Mouse (Mus musculus) intestine, embryonic 15.5 days (tissue): Measurements from ENCODE around the gene Cacna1d. TPM values are rescaled to one million over a fixed set of nuclear protein-coding genes. Genes with fewer than 3 reads are reported as not detected.

Source experiments
- ATAC-seq: fragments of 200-750 bp; cut with Nextera tagmentation; 2 replicates; pipeline ENCODE4 v1.8.0; 2017; ENCODE audit warnings: moderate TSS enrichment, moderate library complexity
- H3K27ac ChIP-seq: fragments of 300-500 bp; sonication (generic); 2 replicates; pipeline ENCODE4 v1.5.1; 2015; ENCODE audit warnings: mild to moderate bottlenecking, inconsistent platforms
- H3K27me3 ChIP-seq: fragments of 300-500 bp; sonication (generic); replicated peaks from 2 replicates; pipeline ENCODE4 v1.6.1; 2015; ENCODE audit warnings: inconsistent platforms
- H3K36me3 ChIP-seq: fragments of 300-500 bp; sonication (generic); 2 replicates; pipeline ENCODE4 v1.6.1; 2015; ENCODE audit warnings: inconsistent platforms
- H3K4me1 ChIP-seq: fragments of 300-500 bp; sonication (generic); replicated peaks from 2 replicates; pipeline ENCODE4 v1.6.1; 2015; ENCODE audit warnings: inconsistent platforms
- H3K4me2 ChIP-seq: fragments of 300-500 bp; sonication (generic); replicated peaks from 2 replicates; pipeline ENCODE4 v1.6.1; 2015; ENCODE audit warnings: mild to moderate bottlenecking, inconsistent platforms
- H3K4me3 ChIP-seq: fragments of 300-500 bp; sonication (generic); replicated peaks from 2 replicates; pipeline ENCODE4 v1.5.1; 2015; ENCODE audit warnings: inconsistent platforms
- H3K9ac ChIP-seq: fragments of 300-500 bp; sonication (generic); 2 replicates; pipeline ENCODE4 v1.6.1; 2015; ENCODE audit warnings: inconsistent platforms
- H3K9me3 ChIP-seq: fragments of 300-500 bp; sonication (generic); 2 replicates; pipeline ENCODE4 v1.6.1; 2016; ENCODE audit warnings: inconsistent platforms
- WGBS: fragments of 180-500 bp; shearing (Covaris S2); methylation state at CpG from one replicate; pipeline ENCODE4 v1.1.7; 2015; 5-methylcytosine and 5-hydroxymethylcytosine counted together
- polyA plus RNA-seq: library from polyadenylated mRNA; unstranded; fragments of >200 nt; fragmentation: Nextera tagmentation; extraction: Ambion mirVana; gene quantifications from 2 replicates; pipeline ENCODE4 v1.2.1, GENCODE M21; 2015

Gene Cacna1d
- polyA plus RNA-seq, 1 experiment from 2014 or later = 3.5 TPM

GRCm38 (mm10) chr14:30415830-30416229 lies 75.4 kb downstream of the Cacna1d start:
- H3K36me3 ChIP-seq = no peaks in the 10 kb centered on the region
- H3K9ac ChIP-seq = no peak overlapping the region
- 93% methylated on average over 5 of the region's 5 CpGs for WGBS
- ATAC-seq = no peak
- no peak overlapping the region for H3K27ac ChIP-seq
- H3K4me1 ChIP-seq = no peaks in the 10 kb centered on the region
- H3K9me3 ChIP-seq = no peaks in the 10 kb centered on the region
- no peaks in the 10 kb centered on the region for H3K27me3 ChIP-seq
- H3K4me3 ChIP-seq = no peak overlapping the region
- no peak overlapping the region for H3K4me2 ChIP-seq

- no peak for ATAC-seq
- no peak overlapping the region for H3K4me2 ChIP-seq
- no peak overlapping the region for H3K4me3 ChIP-seq
- 64% methylated on average over 2 of the region's 2 CpGs for WGBS
- no peaks in the 10 kb centered on the region for H3K4me1 ChIP-seq
- H3K9ac ChIP-seq = no peak overlapping the region
- H3K27ac ChIP-seq = no peak overlapping the region
- no peaks in the 10 kb centered on the region for H3K27me3 ChIP-seq
- no peaks in the 10 kb centered on the region for H3K9me3 ChIP-seq
- no peaks in the 10 kb centered on the region for H3K36me3 ChIP-seq
Observed at GRCm38 (mm10) chr14:30414131-30414530, 77.1 kb downstream of the Cacna1d start.

DNA sequence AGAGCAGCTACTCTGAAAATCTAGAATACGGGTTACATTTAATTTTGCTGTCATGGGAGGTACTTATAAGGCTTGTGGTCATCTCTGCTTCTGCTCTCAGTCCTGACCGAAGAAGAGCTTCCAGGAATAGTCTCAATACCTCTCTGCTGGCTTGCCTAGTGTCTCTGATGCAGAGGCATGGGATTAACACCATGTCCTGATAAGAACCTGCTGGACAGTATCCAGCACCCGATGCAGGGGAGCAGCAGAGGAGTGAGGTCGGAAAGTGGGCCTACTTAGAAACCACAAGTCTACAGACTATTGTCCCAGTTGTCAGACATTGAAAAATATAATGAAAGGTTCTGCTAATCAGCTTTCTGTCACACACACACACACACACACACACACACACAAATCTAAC lies 81.9 kb downstream of the Cacna1d start:
- no peaks in the 10 kb centered on the region for H3K9me3 ChIP-seq
- no peaks in the 10 kb centered on the region for H3K27me3 ChIP-seq
- 86% methylated on average over 4 of the region's 4 CpGs for WGBS
- H3K36me3 ChIP-seq = no peaks in the 10 kb centered on the region
- no peak overlapping the region for H3K4me3 ChIP-seq
- no peak for ATAC-seq
- no peaks in the 10 kb centered on the region for H3K4me1 ChIP-seq
- H3K4me2 ChIP-seq = no peak overlapping the region
- H3K9ac ChIP-seq = no peak overlapping the region
- no peak overlapping the region for H3K27ac ChIP-seq

DNA sequence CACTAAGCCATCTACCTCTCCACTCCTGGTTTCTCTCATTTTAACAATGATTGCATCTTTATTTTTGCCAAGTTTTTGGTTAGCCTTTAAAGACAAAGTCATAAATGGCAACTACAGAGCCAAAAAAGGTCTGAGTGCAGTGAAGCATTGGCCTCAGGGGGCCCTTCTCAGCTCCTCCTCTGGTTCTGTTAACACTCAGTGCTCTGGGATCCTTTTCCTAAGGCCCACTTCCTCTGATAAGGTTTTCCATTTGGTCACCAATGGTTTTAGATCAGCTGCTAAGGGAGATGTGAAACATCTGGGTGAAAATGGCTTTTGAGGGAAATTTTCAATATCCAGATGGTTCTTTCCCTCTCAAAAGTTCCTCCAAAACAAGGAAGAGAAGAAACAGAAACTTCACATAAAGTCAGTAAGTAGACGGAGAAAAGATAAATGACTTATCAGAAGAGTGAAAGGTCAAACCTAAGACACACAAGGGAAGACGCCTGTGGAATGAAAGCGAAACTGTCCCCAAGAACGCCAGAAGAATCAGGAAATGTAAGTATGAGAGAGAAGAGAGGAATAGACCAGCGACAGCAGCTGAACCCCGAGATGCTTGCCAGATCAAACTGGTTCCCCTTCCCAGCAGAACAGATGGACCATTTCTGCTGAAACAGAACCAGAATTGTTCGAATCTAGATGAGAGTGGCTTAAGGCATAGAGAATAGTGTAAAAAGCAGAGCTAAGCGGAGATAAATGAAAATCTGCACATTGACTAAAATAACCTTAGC lies 85.6 kb downstream of the Cacna1d start:
- no peaks in the 10 kb centered on the region for H3K4me1 ChIP-seq
- 27% methylated on average over 8 of the region's 8 CpGs for WGBS
- no peak overlapping the region for H3K4me3 ChIP-seq
- no peaks in the 10 kb centered on the region for H3K36me3 ChIP-seq
- no peaks in the 10 kb centered on the region for H3K9me3 ChIP-seq
- peak overlapping the region; percentile 18 for H3K4me2 ChIP-seq
- H3K27ac ChIP-seq = peak overlapping the region; percentile 4; the same call in 1 of the 2 replicates
- peak; percentile 45; the same call in 1 of the 2 replicates for ATAC-seq
- no peaks in the 10 kb centered on the region for H3K27me3 ChIP-seq
- no peak overlapping the region for H3K9ac ChIP-seq

GRCm38 (mm10) chr14:30378306-30378705 lies 112.9 kb downstream of the Cacna1d start:
- Histone ChIP-seq H3K9ac (no peak overlapping the region), H3K27me3 (no peaks in the 10 kb centered on the region), H3K4me1 (no peaks in the 10 kb centered on the region), H3K36me3 (no peaks in the 10 kb centered on the region), H3K4me3 (no peak overlapping the region), H3K4me2 (no peak overlapping the region), H3K27ac (no peak overlapping the region), H3K9me3 (no peaks in the 10 kb centered on the region)
- WGBS = 52% methylated on average over 1 of the region's 1 CpGs
- no peak for ATAC-seq

DNA sequence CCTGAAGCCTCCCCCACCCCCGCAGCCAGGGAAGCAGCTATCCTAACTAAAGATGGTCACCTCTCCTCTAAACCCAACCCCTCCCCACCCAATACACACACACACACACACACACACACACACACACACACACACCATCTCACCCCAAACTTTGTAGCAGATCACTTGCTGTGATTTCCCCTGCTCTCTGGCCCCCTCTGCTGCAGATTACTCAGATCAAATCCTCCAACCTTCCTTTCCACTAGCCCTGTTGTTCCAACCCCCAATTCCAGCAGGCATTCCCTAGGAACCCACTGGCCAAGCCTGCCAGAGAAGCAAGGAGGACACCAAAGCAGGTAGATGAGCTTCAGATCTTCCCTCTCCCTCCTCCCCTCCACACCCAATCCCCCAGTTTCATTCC lies 118.4 kb downstream of the Cacna1d start:
- no peak overlapping the region for H3K27ac ChIP-seq
- ATAC-seq = no peak
- no peak overlapping the region for H3K4me2 ChIP-seq
- no peaks in the 10 kb centered on the region for H3K36me3 ChIP-seq
- H3K4me3 ChIP-seq = no peak overlapping the region
- H3K9me3 ChIP-seq = no peaks in the 10 kb centered on the region
- H3K4me1 ChIP-seq = no peaks in the 10 kb centered on the region
- no peaks in the 10 kb centered on the region for H3K27me3 ChIP-seq
- whole genome bisulfite sequencing = 30% methylated on average over 1 of the region's 1 CpGs
- no peak overlapping the region for H3K9ac ChIP-seq

- WGBS = 78% methylated on average over 2 of the region's 2 CpGs
- no peak overlapping the region for H3K27ac ChIP-seq
- H3K9me3 ChIP-seq = no peaks in the 10 kb centered on the region
- no peaks in the 10 kb centered on the region for H3K27me3 ChIP-seq
- H3K4me2 ChIP-seq = no peak overlapping the region
- H3K9ac ChIP-seq = no peak overlapping the region
- H3K36me3 ChIP-seq = no peaks in the 10 kb centered on the region
- no peak overlapping the region for H3K4me3 ChIP-seq
- ATAC-seq = no peak
- no peaks in the 10 kb centered on the region for H3K4me1 ChIP-seq
Observed at GRCm38 (mm10) chr14:30371070-30371469, 120.2 kb downstream of the Cacna1d start.

DNA sequence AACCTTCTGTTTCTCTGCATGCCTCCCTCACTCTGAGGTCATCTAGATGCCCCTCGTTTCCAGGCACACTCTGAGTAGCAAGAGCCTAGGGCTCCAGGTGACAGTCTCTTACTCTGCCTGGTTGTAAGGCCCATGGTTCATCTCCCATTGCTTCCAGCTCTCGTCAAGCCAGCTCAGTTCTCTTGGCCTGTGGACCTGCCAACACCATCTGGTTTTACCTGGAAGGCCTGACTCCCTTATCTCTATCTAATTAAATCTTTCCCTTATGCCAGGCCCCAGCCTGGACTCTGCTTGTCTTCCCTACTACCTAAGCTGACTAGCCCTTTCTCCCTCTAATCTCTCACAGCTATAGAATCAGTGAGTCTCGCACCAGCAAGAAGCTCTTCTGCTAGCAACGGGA lies 124.2 kb downstream of the Cacna1d start:
- Histone ChIP-seq H3K27ac (no peak overlapping the region), H3K27me3 (no peaks in the 10 kb centered on the region), H3K36me3 (no peaks in the 10 kb centered on the region), H3K4me1 (no peaks in the 10 kb centered on the region), H3K4me3 (no peak overlapping the region), H3K9me3 (no peaks in the 10 kb centered on the region), H3K9ac (no peak overlapping the region), H3K4me2 (no peak overlapping the region)
- WGBS = 78% methylated on average over 4 of the region's 4 CpGs
- ATAC-seq = no peak

DNA sequence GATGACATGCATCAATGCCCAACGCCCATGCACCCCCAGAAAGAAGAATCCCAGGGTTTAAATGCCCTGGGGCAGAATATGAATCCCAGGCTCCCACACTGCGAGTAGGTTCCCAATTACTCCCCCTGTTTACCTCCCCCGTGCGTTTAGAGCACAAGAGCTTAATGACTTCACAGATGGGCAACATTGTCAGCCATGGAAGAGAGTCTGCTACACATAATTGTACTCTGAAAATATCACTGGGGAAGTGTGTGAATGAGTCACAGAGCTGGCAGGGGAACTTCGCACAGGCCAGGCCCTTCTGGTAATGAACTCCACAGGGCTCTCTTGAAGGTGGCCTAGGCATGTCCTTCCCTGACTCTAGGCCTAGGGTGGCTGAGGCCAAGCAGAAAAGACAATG lies 125.4 kb downstream of the Cacna1d start:
- H3K9me3 ChIP-seq = no peaks in the 10 kb centered on the region
- H3K4me1 ChIP-seq = no peaks in the 10 kb centered on the region
- H3K4me2 ChIP-seq = no peak overlapping the region
- WGBS = 81% methylated on average over 5 of the region's 5 CpGs
- H3K4me3 ChIP-seq = no peak overlapping the region
- no peak overlapping the region for H3K27ac ChIP-seq
- no peaks in the 10 kb centered on the region for H3K27me3 ChIP-seq
- ATAC-seq = no peak
- no peak overlapping the region for H3K9ac ChIP-seq
- no peaks in the 10 kb centered on the region for H3K36me3 ChIP-seq

- no peak for ATAC-seq
- Histone ChIP-seq H3K4me1 (no peaks in the 10 kb centered on the region), H3K27ac (no peak overlapping the region), H3K4me3 (no peak overlapping the region), H3K36me3 (no peaks in the 10 kb centered on the region), H3K9ac (no peak overlapping the region), H3K27me3 (no peaks in the 10 kb centered on the region), H3K4me2 (no peak overlapping the region), H3K9me3 (no peaks in the 10 kb centered on the region)
- WGBS = 60% methylated on average over 3 of the region's 3 CpGs
Observed at GRCm38 (mm10) chr14:30363487-30364167, 127.6 kb downstream of the Cacna1d start.

GRCm38 (mm10) chr14:30362370-30362769 lies 128.9 kb downstream of the Cacna1d start:
- Histone ChIP-seq H3K27ac (no peak overlapping the region), H3K27me3 (no peaks in the 10 kb centered on the region), H3K9me3 (no peaks in the 10 kb centered on the region), H3K4me2 (no peak overlapping the region), H3K9ac (no peak overlapping the region), H3K4me3 (no peak overlapping the region), H3K36me3 (no peaks in the 10 kb centered on the region), H3K4me1 (no peaks in the 10 kb centered on the region)
- 73% methylated on average over 4 of the region's 4 CpGs for WGBS
- ATAC-seq = no peak

GRCm38 (mm10) chr14:30360478-30360877 lies 130.8 kb downstream of the Cacna1d start:
- H3K27me3 ChIP-seq = 0 out of 2 replicates have a peak, but pooled peaks cover 2% of the 10 kb centered on the region
- H3K36me3 ChIP-seq = no peaks in the 10 kb centered on the region
- H3K4me3 ChIP-seq = no peak overlapping the region
- no peak overlapping the region for H3K9ac ChIP-seq
- ATAC-seq = peak; percentile 39; the same call in 1 of the 2 replicates
- no peak overlapping the region for H3K27ac ChIP-seq
- H3K9me3 ChIP-seq = no peaks in the 10 kb centered on the region
- no peaks in the 10 kb centered on the region for H3K4me1 ChIP-seq
- WGBS = 55% methylated on average over 4 of the region's 4 CpGs
- H3K4me2 ChIP-seq = no peak overlapping the region

DNA sequence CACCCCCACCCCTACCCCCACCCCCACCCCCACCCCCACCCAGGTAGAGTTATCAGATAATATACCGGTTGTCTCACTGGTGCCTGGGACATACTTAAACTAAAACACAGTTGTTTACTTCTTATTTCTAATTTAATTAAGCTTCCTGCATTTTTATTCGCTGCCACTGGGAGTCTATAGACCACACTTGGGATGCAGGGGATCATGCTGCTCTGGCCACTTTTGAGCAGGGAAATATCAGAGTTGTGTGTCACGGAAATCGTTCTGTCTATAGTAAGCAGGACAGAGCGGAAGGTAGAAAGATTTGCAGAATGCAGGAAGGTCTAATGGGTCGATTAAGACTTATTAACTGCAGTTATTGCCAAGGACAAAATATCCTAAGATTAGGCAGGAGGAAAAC lies 131.3 kb downstream of the Cacna1d start:
- no peak overlapping the region for H3K27ac ChIP-seq

More for the DNA sequence above, 131.3 kb downstream of the Cacna1d start:
- no peak for ATAC-seq
- H3K9ac ChIP-seq = no peak overlapping the region
- no peaks in the 10 kb centered on the region for H3K36me3 ChIP-seq
- no peak overlapping the region for H3K4me2 ChIP-seq
- 0 out of 2 replicates have a peak, but pooled peaks cover 2% of the 10 kb centered on the region for H3K27me3 ChIP-seq
- no peaks in the 10 kb centered on the region for H3K4me1 ChIP-seq
- H3K4me3 ChIP-seq = no peak overlapping the region
- WGBS = 65% methylated on average over 6 of the region's 6 CpGs
- no peaks in the 10 kb centered on the region for H3K9me3 ChIP-seq
